Mouse (Mus musculus) stomach, postnatal 0 days (tissue): Measurements from ENCODE around the gene B3gat3.

Source experiments
- CTCF ChIP-seq: IDR thresholded peaks from 2 replicates; pipeline ENCODE4 v1.5.1; 2016; ENCODE audit warnings: antibody characterized with exemption, low read depth, mild to moderate bottlenecking, moderate library complexity
- EP300 ChIP-seq: optimal IDR thresholded peaks from 2 replicates; pipeline ENCODE3; 2016; ENCODE audit warnings: antibody characterized with exemption

DNA sequence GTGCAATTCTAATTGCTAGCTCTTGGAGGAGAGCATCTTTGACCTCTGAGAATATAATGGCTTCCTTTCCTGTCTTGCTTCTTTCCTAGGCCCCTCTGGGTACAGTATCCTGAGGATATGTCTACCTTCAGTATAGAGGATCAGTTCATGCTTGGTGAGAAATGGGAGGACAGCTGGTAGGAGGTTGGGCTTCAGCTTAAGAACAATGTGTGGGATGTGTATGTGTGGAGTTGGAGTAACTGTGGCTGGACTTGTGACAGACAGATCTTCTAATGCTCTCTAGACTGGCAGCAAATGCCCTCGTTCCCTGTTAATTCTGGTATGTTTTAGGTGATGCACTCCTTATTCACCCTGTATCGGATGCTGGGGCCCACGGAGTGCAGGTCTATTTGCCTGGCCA lies 6.0 kb upstream of the B3gat3 start:
- TF ChIP-seq CTCF (no peak), EP300 (no peak)
